Mouse (Mus musculus) kidney, embryonic 16.5 days (tissue): Measurements from ENCODE around the gene Csf1. TPM values are rescaled to one million over a fixed set of nuclear protein-coding genes. Genes with fewer than 3 reads are reported as not detected.

Experiments
- ATAC-seq: fragments of 200-750 bp; cut with Nextera tagmentation; 2 replicates; pipeline ENCODE4 v1.8.0; 2017; ENCODE audit warnings: moderate TSS enrichment; ENCODE audit not compliant: low FRiP score, low TSS enrichment
- H3K27ac ChIP-seq: fragments of 300-500 bp; sonication (generic); 2 replicates; pipeline ENCODE4 v1.5.1; 2014; ENCODE audit warnings: low read length
- H3K27me3 ChIP-seq: fragments of 300-500 bp; sonication (generic); 2 replicates; pipeline ENCODE4 v1.6.1; 2014; ENCODE audit warnings: low read length, control low read depth, mixed read lengths; ENCODE audit not compliant: insufficient read depth
- H3K36me3 ChIP-seq: fragments of 300-500 bp; sonication (generic); 2 replicates; pipeline ENCODE4 v1.6.1; 2014; ENCODE audit warnings: low read length, control low read depth, mixed read lengths; ENCODE audit not compliant: insufficient read depth
- H3K4me1 ChIP-seq: fragments of 300-500 bp; sonication (generic); 2 replicates; pipeline ENCODE4 v1.6.1; 2014; ENCODE audit warnings: low read length, control low read depth, mixed read lengths; ENCODE audit not compliant: insufficient read depth
- H3K4me2 ChIP-seq: fragments of 300-500 bp; sonication (generic); replicated peaks from 2 replicates; pipeline ENCODE4 v1.6.1; 2014; ENCODE audit warnings: low read depth, low read length
- H3K4me3 ChIP-seq: fragments of 300-500 bp; sonication (generic); 2 replicates; pipeline ENCODE4 v1.5.1; 2014; ENCODE audit warnings: mild to moderate bottlenecking, low read length
- H3K9ac ChIP-seq: fragments of 300-500 bp; sonication (generic); replicated peaks from 2 replicates; pipeline ENCODE4 v1.6.1; 2014; ENCODE audit warnings: low read length
- H3K9me3 ChIP-seq: fragments of 300-500 bp; sonication (generic); 2 replicates; pipeline ENCODE4 v1.6.1; 2016; ENCODE audit warnings: low read length, control low read depth
- WGBS: fragments of 180-500 bp; shearing (Covaris S2); extraction: QIAGEN DNeasy Blood & Tissue Kit; methylation state at CpG from one replicate; pipeline ENCODE4 v1.1.7; 2014; 5-methylcytosine and 5-hydroxymethylcytosine counted together
- polyA plus RNA-seq: library from polyadenylated mRNA; unstranded; fragments of >200 nt; fragmentation: Nextera tagmentation; extraction: Ambion mirVana; gene quantifications from 2 replicates; pipeline ENCODE4 v1.2.1, GENCODE M21; 2015

Csf1 gene
- polyA plus RNA-seq, 1 experiment from 2014 or later: 9.0 TPM

DNA sequence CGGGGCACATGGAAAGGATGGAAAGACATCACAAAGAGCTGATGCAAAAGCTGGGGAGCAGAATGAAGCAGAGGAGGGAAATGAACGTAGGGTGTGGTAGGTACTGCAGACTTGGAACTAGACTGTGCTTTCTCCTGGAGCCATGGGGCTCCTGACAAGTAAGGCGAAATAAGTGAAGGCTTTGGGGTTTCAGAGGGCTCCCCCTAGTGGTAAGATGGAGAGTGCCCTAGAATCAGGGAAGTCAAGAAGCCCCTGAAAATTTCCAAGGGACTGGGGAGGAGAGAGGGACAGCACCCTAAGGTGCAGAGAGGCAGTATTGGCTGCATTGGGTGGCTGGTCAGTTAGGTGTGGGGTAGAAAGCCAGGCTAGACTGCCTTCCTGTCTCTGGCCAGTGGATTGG lies 5.6 kb downstream of the Csf1 start:
- no peak overlapping the region for H3K27ac ChIP-seq
- no peak for ATAC-seq
- WGBS: 47% methylated on average over 3 of the region's 3 CpGs
- no peaks in the 10 kb centered on the region for H3K27me3 ChIP-seq
- H3K9me3 ChIP-seq: no peaks in the 10 kb centered on the region
- H3K36me3 ChIP-seq: peaks cover 21% of the 10 kb centered on the region
- H3K4me1 ChIP-seq: peaks cover 16% of the 10 kb centered on the region
- H3K4me3 ChIP-seq: no peak overlapping the region
- no peak overlapping the region for H3K9ac ChIP-seq
- H3K4me2 ChIP-seq: no peak overlapping the region

DNA sequence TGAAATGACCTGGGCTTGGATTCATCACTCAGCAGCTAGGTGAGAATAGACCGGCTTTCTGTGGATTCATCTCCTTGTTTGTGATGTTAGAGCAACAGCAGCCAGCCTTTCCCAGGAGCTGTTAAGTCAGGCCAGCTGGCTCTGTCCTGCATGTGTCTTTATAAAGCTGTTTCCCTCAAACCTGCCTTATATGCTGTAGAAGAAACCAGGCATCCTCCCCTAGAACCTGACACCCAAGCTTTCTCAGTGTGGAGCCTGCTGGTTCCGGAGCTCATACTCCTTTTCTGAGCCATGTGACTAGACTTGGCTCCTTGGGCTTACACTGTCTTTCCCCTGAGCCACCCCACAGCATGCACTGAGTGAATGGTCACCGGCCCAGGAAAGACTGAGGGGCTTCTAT lies 8.7 kb downstream of the Csf1 start:
- no peak for ATAC-seq
- WGBS: 58% methylated on average over 3 of the region's 3 CpGs
- Histone ChIP-seq H3K27me3 (no peaks in the 10 kb centered on the region), H3K4me2 (no peak overlapping the region), H3K4me1 (no peaks in the 10 kb centered on the region), H3K9ac (no peak overlapping the region), H3K36me3 (peaks cover 29% of the 10 kb centered on the region), H3K27ac (no peak overlapping the region), H3K9me3 (no peaks in the 10 kb centered on the region), H3K4me3 (no peak overlapping the region)

DNA sequence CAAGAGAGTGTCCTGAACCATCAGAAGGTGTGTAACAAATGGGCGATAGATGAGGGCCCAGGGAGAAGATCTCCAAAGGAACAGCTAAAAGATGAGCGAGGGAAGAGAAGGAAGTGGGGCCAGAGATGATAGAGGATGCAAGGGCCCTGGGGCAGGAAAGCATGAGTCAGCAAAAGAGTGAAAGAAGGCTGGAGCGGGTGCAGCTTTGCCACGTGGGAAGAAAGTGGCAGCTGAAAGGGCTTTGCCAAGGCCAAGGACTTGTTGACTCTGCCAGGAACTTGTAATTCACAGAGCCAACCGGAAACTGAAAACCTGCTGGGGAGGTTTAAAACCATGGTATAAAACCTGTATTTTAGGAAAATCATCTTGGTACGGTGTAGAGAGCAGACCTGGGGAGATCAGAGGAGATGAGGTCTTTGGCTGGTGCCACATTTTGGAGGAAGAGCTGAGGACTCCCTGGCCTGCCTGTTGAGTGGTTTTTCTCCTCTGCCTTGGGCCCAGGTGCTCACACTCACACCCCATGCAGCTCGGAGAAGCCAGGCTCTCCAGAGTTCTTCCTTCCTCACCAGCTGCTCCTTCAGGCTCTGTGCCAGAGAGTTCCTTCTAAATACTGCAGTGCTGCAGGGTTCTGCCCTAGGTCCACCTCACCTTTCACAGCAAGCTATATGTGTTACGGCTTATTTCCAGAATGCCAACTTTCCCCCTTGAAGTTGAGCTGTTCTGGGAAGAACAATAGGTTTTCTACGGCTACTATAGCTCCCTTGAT lies 9.3 kb downstream of the Csf1 start:
- 67% methylated on average over 9 of the region's 9 CpGs for WGBS
- Histone ChIP-seq H3K27me3 (no peaks in the 10 kb centered on the region), H3K4me3 (no peak overlapping the region), H3K9me3 (no peaks in the 10 kb centered on the region), H3K9ac (no peak overlapping the region), H3K4me1 (no peaks in the 10 kb centered on the region), H3K27ac (no peak overlapping the region), H3K36me3 (peaks cover 32% of the 10 kb centered on the region), H3K4me2 (no peak overlapping the region)
- ATAC-seq: no peak

DNA sequence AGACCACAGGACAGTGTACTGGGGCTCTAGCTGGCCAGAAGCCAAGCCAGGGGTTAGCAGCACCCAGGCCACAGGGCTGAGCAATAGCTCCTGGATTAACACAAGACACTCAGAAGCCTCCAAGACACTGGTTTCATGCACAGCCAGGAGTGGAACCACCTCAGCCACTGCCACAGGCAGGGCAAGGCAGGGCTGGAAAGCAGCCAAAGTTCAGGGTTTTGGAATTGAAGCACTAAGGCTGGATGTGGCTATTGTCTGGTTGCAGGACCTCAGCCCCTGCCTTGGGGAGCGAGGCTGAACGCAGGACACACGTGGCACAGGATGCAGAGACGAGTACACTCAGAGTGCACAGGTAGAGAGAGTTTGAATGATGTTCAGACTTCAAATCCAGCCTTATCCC lies 10.8 kb downstream of the Csf1 start:
- H3K4me3 ChIP-seq: no peak overlapping the region
- WGBS: 77% methylated on average over 4 of the region's 4 CpGs
- no peak overlapping the region for H3K4me2 ChIP-seq
- H3K9ac ChIP-seq: no peak overlapping the region
- H3K27me3 ChIP-seq: no peaks in the 10 kb centered on the region
- H3K4me1 ChIP-seq: no peaks in the 10 kb centered on the region
- H3K9me3 ChIP-seq: no peaks in the 10 kb centered on the region
- H3K36me3 ChIP-seq: peaks cover 37% of the 10 kb centered on the region
- H3K27ac ChIP-seq: no peak overlapping the region
- no peak for ATAC-seq

DNA sequence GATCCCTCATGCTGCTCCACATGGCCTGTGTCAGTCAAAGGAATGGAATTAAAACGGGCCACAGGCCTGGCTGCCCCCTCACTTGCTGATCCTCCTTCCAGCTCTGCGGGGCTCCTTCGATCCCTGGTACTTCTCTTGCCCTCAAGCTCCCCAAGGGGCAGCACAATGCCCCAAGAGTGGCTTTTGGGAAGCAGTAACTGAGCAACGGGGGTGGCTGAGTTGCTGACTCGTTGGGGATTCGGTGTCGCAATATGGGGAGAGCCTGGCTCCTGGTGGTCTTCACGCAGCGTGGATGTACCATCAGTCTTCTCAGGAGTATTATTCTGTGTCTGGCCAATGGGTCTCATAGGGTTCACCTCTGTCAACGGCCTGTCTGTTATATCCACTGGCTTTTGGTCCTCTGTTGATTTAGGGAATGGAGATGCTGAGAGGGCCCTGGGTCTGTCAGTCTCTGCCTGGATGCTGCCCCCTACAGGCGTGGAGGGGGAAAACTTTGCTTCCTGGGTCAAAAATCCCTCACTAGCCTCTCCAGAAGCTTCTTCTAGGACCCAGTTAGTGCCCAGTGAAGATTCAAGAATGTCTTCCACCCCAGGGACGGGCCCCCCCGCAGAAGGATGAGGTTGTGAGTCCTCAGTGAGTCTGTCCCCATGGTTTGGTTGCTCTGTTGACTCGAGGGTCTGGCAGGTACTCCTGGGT lies 11.9 kb downstream of the Csf1 start:
- no peaks in the 10 kb centered on the region for H3K9me3 ChIP-seq
- peaks cover 37% of the 10 kb centered on the region for H3K36me3 ChIP-seq
- no peaks in the 10 kb centered on the region for H3K27me3 ChIP-seq
- H3K4me1 ChIP-seq: peaks cover 6% of the 10 kb centered on the region
- no peak overlapping the region for H3K4me2 ChIP-seq
- H3K4me3 ChIP-seq: no peak overlapping the region
- ATAC-seq: no peak
- no peak overlapping the region for H3K27ac ChIP-seq
- H3K9ac ChIP-seq: no peak overlapping the region
- WGBS: 85% methylated on average over 14 of the region's 14 CpGs

DNA sequence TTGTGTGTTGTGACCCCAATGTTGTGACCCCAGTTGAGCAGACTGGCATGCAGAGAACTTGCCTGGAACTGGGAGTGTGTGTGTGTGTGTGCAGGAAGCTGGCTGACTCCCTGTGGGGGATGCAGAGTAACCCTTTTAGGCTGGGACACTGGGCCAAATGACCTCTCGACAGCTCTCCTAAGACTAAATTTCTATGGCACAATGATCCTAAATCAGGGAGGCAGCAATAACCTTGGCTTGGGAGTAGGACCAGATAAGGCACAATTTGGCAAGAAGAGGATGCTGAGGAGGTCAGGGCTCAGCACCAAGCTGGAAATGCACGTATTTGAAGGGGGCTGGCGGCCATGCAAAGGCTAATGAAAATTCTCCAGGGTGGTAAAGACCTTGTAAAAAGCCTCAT lies 14.2 kb downstream of the Csf1 start:
- Histone ChIP-seq H3K4me3 (no peak overlapping the region), H3K27me3 (no peaks in the 10 kb centered on the region), H3K36me3 (peaks cover 30% of the 10 kb centered on the region), H3K9ac (no peak overlapping the region), H3K4me1 (peaks cover 28% of the 10 kb centered on the region), H3K4me2 (no peak overlapping the region), H3K27ac (no peak overlapping the region), H3K9me3 (no peaks in the 10 kb centered on the region)
- WGBS: 72% methylated on average over 3 of the region's 3 CpGs
- no peak for ATAC-seq

DNA sequence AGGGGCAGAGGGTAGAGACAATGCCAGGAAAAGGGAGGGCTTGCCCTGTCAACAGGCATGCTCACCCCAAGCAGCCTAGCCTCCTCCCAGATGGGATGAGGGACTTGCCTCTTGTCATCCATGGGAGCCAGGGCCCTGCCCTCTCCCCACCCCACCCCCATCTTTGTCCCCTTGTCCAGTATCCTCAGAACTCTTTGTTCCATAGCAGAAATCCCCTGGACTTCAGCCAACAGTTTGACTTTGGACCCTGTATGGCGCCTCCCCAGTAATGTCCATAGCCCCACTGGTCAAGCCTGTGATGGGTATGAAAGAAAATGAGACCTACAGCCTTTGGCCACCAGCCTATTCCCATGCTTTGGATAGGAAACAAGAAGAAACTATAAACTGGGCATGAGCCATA lies 16.6 kb downstream of the Csf1 start:
- Histone ChIP-seq H3K4me2 (no peak overlapping the region), H3K4me3 (no peak overlapping the region), H3K36me3 (peaks cover 12% of the 10 kb centered on the region), H3K27me3 (no peaks in the 10 kb centered on the region), H3K9me3 (no peaks in the 10 kb centered on the region), H3K4me1 (peaks cover 44% of the 10 kb centered on the region), H3K9ac (no peak overlapping the region), H3K27ac (no peak overlapping the region)
- 83% methylated on average over 1 of the region's 1 CpGs for WGBS
- ATAC-seq: no peak

DNA sequence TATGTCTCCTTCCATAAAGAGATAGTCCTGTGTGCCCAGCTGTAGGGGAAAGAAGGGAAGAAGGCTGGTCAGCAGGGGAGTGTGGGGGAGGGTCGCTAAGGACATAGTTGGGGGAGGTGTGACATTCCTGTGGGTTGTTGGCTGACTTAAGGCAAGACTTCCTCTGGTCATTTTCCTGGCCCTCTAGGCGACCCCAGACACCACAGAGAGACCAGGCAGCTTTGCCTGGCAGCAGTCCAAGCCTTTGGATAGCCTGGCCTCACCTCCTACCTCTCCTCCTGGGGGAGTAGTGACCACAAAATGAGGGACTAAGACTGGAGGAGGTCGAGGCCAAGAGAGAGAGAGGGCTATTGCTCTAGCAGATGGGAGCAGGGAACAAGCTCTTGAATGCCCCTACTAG lies 17.2 kb downstream of the Csf1 start:
- 0 out of 2 replicates have a peak overlapping the region, but pooled peaks have one; percentile 7 for H3K27ac ChIP-seq
- no peak for ATAC-seq
- peaks cover 44% of the 10 kb centered on the region for H3K4me1 ChIP-seq
- peaks cover 9% of the 10 kb centered on the region for H3K36me3 ChIP-seq
- H3K9me3 ChIP-seq: no peaks in the 10 kb centered on the region
- WGBS: 17% methylated on average over 3 of the region's 3 CpGs
- no peak overlapping the region for H3K4me2 ChIP-seq
- no peak overlapping the region for H3K9ac ChIP-seq
- no peak overlapping the region for H3K4me3 ChIP-seq
- H3K27me3 ChIP-seq: no peaks in the 10 kb centered on the region

DNA sequence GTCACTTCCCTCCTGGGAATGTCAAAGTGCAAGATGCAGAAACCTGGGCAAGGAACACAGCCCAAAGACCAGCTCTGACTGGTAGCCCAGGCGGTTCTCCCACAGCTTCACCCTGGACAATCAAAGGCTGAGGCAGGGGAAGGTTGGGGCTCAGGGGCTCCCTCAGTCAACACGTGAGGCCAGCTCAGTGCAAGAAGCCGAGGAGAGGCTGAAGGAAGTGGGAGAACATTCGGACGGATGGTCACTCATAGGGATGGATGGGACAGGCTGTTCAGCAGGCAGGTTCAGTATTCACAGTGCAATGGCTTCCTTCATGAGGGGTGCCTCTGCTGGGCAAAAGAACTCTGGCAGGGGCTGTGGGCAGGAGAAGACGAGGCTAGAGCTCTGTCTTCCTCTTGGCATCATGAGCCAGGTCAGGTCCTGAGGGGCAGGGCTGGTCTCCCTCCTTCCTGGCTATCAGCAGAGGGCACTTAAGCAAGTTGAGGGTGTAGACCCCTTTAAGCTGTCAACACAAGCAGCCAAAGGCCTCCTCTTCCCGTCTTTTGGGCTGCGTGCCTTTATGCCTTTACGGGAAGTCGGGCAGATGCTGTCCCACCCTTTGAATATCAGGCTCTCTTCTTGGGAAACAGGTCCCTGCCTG lies 18.1 kb downstream of the Csf1 start:
- Histone ChIP-seq H3K4me3 (no peak overlapping the region), H3K4me2 (no peak overlapping the region), H3K4me1 (peaks cover 44% of the 10 kb centered on the region), H3K27me3 (no peaks in the 10 kb centered on the region), H3K36me3 (peaks cover 9% of the 10 kb centered on the region), H3K9me3 (no peaks in the 10 kb centered on the region), H3K27ac (peak overlapping the region; percentile 49; the same call in 1 of the 2 replicates), H3K9ac (no peak overlapping the region)
- no peak for ATAC-seq
- WGBS: 82% methylated on average over 10 of the region's 10 CpGs

DNA sequence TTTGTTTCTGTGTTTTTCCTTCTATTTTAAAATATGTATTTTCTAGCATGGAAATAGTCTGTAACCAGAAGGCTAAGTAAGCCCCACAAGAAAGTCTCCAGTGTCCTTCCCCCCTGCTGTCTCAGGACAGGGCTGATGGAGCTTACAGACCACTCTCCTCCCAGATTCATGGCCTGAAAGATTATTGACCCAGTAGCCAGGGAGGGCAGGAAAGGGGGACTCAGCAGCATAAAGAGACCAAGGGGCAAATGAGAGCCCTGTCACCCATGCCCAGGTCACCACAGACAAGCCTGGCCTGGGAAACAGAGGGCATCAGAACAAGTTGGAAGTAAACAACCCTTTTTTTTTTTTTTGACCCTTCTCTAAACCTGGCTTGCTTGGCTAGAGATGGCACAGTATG lies 18.9 kb downstream of the Csf1 start:
- Histone ChIP-seq H3K4me3 (no peak overlapping the region), H3K36me3 (peaks cover 9% of the 10 kb centered on the region), H3K9ac (no peak overlapping the region; the same call in 1 of the 2 replicates), H3K27me3 (no peaks in the 10 kb centered on the region), H3K4me1 (peaks cover 44% of the 10 kb centered on the region), H3K27ac (peak overlapping the region; percentile 87), H3K9me3 (no peaks in the 10 kb centered on the region), H3K4me2 (no peak overlapping the region)
- ATAC-seq: no peak
